Mouse (Mus musculus) granulocyte monocyte progenitor cell, adult 5-6 weeks (primary cell): ENCODE results near the gene Slc36a2. TPM values are rescaled to one million over a fixed set of nuclear protein-coding genes. Genes with fewer than 3 reads are reported as not detected.
A peak's percentile ranks its signal among the peaks of the same experiment; 100 is the strongest.

ENCODE experiments used
- ATAC-seq: replicated peaks from 2 replicates; pipeline ENCODE4 v1.8.0; 2016; ENCODE audit warnings: mild to moderate bottlenecking, moderate TSS enrichment, inconsistent platforms; ENCODE audit not compliant: poor library complexity, severe bottlenecking
- total RNA-seq, 2 experiments: library from RNA; stranded (forward) in 1 of 2; stranded (reverse) in 1 of 2; fragments of 200-712, 200-1000 nt in 1 of 2; fragments of >200 nt in 1 of 2; fragmentation: Nextera tagmentation in 1 of 2; gene quantifications; 2 replicates each; pipeline ENCODE4 v1.2.3; 2014 to 2017

Slc36a2 gene
- total RNA-seq, 2 experiments from 2014 or later = 1.9 to 6.5 TPM

DNA sequence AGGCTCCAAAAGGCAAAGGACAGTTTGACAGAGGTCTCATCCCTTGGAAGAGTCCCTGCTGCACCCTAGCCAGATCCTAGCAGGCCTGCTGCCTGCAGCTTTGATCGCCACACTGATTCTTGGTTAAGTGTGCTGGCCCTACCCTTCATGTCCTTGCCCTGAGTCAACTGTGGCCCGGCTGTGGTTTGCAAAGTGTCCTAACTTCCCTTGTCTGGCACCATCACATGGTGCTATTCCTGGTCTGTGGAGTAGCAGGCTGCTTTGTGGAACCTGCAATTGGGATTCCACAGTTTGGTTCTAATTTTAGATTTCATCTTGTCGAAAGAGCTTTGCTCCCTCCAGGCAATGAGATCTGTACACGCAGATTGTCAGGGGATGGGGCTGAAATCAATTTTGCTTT is 2.4 kb upstream of the Slc36a2 start:
- peak; percentile 65 for ATAC-seq

GRCm38 (mm10) chr11:55184246-55184645 is 631 bp downstream of the Slc36a2 start:
- peak; percentile 53 for ATAC-seq

GRCm38 (mm10) chr11:55183124-55183523 is 1.8 kb downstream of the Slc36a2 start:
- ATAC-seq = no peak

GRCm38 (mm10) chr11:55179856-55180255 is 5.0 kb downstream of the Slc36a2 start:
- peak; percentile 75 for ATAC-seq

GRCm38 (mm10) chr11:55178830-55179229 is 6.0 kb downstream of the Slc36a2 start:
- ATAC-seq = peak; percentile 23; the same call in 1 of the 2 replicates

- ATAC-seq = no peak
These were observed 14.4 kb downstream of the Slc36a2 start for GRCm38 (mm10) chr11:55170501-55170900.

DNA sequence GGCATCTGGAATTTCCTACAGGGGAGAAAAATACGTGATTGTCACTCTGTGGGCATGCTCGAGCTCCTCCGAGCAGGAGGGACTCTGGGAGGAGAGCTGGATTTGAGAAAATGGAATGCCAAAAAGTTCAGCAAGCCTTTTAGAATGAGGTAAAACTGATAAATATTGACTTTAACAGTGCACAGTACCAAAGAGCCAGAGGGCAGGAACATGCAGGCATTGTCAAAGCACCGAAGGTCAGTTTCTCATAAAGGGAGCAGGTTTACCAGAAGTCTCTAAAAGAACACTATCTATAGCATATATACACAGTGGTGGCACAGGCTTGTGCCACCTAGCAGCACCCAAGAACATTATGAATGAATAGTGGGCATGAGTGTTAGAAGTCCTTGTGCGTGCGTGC is 16.0 kb downstream of the Slc36a2 start:
- ATAC-seq = no peak

- no peak for ATAC-seq
These were observed 16.4 kb downstream of the Slc36a2 start for GRCm38 (mm10) chr11:55168504-55168903.

DNA sequence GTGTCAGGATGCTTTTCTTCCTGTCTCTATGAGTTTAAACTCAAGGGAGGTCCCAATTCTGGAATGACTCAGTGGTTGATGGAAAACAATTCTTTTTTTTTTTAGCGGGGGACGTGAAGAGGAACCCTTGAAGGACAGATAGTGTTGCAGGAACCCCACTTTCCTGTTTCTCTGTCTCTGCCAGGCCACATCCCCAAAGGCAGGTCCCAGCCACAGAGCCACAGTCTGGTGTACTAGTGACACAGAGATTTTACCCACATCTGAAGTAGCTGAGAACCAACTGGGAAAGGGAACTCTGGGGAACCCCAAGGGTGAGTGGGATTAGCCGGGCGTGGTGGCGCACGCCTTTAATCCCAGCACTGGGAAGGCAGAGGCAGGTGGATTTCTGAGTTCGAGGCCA is 19.1 kb downstream of the Slc36a2 start:
- ATAC-seq = peak; percentile 66

GRCm38 (mm10) chr11:55164723-55165122 is 20.2 kb downstream of the Slc36a2 start:
- peak; percentile 72 for ATAC-seq

GRCm38 (mm10) chr11:55162670-55163069 is 22.2 kb downstream of the Slc36a2 start:
- ATAC-seq = peak; percentile 62

GRCm38 (mm10) chr11:55158785-55159359 is 26.0 kb downstream of the Slc36a2 start:
- ATAC-seq = peak; percentile 61

- ATAC-seq = peak; percentile 95
These were observed 29.8 kb downstream of the Slc36a2 start for GRCm38 (mm10) chr11:55155070-55155421.

GRCm38 (mm10) chr11:55154398-55155069 is 30.3 kb downstream of the Slc36a2 start:
- ATAC-seq = peak; percentile 28; the same call in 1 of the 2 replicates

GRCm38 (mm10) chr11:55151608-55152007 is 33.3 kb downstream of the Slc36a2 start, which contains the start of gene Slc36a3:
Gene Slc36a3, minus strand, starts transcription at chr11:55151708.
- ATAC-seq = no peak

GRCm38 (mm10) chr11:55148461-55148860 is 36.4 kb downstream of the Slc36a2 start:
- peak; percentile 59 for ATAC-seq

GRCm38 (mm10) chr11:55147423-55147822 is 37.5 kb downstream of the Slc36a2 start:
- peak; percentile 61 for ATAC-seq

- ATAC-seq = no peak
These were observed 38.0 kb downstream of the Slc36a2 start for GRCm38 (mm10) chr11:55146855-55147254.

GRCm38 (mm10) chr11:55144011-55144410 is 40.9 kb downstream of the Slc36a2 start:
- no peak for ATAC-seq

- no peak for ATAC-seq
These were observed 43.4 kb downstream of the Slc36a2 start for GRCm38 (mm10) chr11:55141502-55141901.

- ATAC-seq = no peak
These were observed 47.2 kb downstream of the Slc36a2 start for GRCm38 (mm10) chr11:55137646-55138045.
